Mouse (Mus musculus): ENCODE measurements around the gene Fat3.

Gene Fat3

GRCm38 (mm10) chr9:15954338-15954704, 546.8 kb downstream of the Fat3 start:
- in situ Hi-C loops (cut with MboI, MseI) = loop anchor here in 1 of 2 experiments (10.0 kb wide), 1 partner anchor 1290 kb away; no protein-coding TSS in a partner anchor

DNA sequence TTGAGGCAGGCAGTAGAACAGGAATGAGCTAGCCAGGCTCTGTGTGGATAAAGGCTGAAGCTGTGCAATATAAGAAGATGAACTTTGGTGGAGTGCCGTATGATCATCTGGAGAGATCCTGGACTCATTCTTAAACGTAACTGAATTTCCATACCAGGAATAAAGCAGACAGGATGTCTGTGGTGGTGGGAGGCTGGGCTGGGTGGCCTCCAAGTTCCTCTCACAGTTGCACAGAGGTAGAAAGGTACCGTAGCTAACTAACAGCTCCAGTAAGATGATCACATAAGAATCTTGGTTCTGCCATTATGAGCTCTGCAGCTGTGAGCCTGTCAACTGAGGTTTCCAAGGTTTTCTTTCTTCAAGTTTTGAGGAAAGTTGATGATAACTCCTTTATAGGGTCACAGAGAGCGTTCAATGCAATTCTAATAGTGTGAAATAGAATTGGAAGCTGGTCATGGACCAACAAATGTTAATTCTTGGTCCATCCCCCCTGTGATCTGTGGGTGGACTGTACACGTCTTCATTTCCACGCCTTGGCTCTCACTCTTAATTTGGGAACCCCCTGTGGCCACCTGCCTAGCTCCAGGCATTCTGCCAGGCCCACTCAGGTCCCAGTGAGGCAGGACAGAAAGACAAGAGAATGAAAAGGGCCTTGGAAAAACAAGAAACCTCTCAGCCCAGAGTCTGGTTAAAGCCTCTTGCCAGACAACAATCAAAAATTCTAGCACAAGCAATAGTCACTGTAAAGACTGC, 547.3 kb downstream of the Fat3 start:
- in situ Hi-C loops (cut with MboI, MseI) = loop anchor here in 1 of 2 experiments (10.0 kb wide), 1 partner anchor 1291 kb away; no protein-coding TSS in a partner anchor

DNA sequence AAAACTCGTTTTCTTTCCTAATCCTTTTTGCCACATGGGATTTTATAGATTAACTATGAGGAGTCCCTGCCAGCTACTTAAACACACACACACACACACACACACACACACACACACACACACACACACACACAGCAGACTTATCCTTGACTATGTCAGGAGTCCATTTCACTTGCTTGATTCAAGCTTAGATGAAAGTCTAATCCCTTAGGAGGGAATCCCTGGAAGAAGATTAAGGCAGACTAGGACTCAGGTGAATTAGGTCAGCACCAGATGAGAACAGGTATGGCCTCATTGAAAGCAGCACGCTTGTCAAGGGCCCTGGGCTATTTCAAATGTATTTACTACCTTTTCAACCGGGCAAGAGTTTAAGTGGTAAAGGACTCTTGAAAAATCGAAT, 553.0 kb downstream of the Fat3 start:
- in situ Hi-C loops (cut with MboI, MseI) = no loop called here

- in situ Hi-C loops (cut with MboI, MseI) = no loop called here
Observed at GRCm38 (mm10) chr9:15944182-15944581, 556.9 kb downstream of the Fat3 start.

DNA sequence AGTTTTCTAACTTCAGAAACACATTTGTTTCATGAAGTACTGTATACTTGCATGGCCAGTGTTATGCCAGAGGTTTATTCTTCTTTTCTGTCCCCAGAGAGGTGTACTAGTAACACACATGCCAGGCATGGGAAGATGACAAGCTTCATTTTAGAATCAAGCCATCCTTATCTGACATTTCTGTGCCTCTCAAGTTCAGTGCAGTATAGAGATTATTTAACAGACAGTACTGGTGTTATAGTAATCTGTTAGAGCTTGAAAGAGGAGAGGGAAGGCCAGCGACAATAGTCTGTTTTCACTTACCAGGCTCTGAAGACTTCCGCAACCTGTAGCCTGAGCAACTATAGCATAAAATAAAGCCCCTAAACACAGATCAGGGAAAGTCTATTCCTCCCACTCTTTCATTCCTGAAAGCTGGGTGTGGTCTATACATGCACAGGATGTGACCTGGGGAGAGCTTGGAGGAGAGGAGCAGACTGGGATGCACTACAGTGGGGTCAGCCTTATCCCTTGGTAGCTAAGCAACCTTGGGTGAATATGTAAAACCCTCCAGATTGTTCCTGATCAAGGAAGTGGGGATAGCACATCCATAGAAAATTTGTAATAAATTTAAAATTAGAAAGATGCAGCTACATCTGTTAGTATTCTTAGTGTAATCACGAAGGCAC, 557.5 kb downstream of the Fat3 start:
- in situ Hi-C loops (cut with MboI, MseI) = no loop called here

- in situ Hi-C loops (cut with MboI, MseI) = no loop called here
Observed at GRCm38 (mm10) chr9:15941818-15942217, 559.3 kb downstream of the Fat3 start.

GRCm38 (mm10) chr9:15940933-15941673, 560.0 kb downstream of the Fat3 start:
- in situ Hi-C loops (cut with MboI, MseI) = no loop called here

DNA sequence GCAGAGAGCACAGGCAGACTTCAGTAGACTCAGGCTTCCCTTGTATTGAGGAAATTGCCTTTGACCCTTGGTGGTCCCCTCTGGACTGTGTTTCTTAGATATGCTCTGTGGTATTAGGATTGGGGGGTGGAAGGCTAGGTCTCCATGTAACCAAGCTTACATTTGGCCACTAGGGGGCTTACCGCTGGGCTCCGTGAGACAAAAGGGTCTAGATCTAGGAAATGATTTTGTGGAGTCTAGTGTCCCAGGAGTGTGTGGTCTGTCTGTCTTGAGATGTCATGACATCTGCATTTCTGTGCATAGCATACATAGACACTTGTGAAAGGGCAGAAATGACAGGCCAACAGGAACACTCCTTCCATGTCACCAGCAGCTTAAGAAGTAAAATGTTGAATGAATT, 561.5 kb downstream of the Fat3 start:
- in situ Hi-C loops (cut with MboI, MseI) = no loop called here

GRCm38 (mm10) chr9:15937837-15938514, 563.1 kb downstream of the Fat3 start:
- in situ Hi-C loops (cut with MboI, MseI) = no loop called here

- in situ Hi-C loops (cut with MboI, MseI) = no loop called here
Observed at GRCm38 (mm10) chr9:15930928-15931443, 570.1 kb downstream of the Fat3 start.

DNA sequence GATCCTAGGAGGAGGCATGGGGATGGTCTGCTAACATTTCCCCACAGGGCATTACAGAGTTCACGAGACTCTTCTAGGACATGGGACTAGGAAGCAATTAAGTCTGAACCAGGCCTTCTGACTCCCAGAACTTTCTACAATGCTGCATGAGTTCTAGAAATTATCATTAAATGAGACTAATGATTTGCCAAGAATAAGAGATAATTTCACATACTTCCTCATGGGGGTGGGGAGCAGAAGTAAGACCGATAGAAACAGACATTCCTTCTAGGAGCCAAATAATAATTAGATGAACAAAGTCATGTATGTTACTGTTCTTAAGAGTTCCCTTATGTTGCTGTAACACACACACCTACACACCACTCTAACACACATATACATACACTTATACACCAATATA, 572.8 kb downstream of the Fat3 start:
- in situ Hi-C loops (cut with MboI, MseI) = no loop called here

DNA sequence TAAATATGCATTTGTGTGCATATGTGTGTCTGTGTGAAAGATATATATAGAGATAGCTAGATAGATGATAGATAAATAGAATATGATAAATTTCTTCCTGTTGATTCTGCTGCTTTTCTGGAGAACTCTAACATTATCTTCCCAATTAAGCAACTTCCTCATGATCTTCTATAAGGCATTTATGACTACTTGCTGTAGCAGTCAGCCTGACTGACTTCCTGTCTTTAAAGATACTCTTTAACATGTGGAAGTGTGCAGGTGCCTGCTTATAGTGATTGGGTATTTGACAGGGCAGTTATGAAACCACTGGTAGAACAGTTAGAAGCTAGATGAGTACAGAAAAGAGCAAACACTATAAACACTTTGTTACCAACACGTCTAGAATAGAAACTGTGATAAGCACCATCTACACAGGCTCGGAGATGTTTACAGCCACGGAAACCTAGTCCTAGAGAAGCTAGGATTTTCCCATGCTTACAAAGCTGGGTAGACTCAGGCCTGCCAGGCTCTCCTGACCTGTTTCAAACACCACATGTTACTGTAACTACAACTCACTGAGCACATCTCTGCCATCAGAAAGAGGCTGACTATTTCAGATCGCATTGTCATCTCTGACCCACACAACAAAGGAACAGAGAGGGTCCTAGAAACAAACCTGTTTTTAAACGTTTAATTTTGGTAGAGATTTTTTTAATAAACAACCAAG, 573.6 kb downstream of the Fat3 start:
- in situ Hi-C loops (cut with MboI, MseI) = no loop called here

- in situ Hi-C loops (cut with MboI, MseI) = no loop called here
Observed at GRCm38 (mm10) chr9:15925237-15925636, 575.8 kb downstream of the Fat3 start.

DNA sequence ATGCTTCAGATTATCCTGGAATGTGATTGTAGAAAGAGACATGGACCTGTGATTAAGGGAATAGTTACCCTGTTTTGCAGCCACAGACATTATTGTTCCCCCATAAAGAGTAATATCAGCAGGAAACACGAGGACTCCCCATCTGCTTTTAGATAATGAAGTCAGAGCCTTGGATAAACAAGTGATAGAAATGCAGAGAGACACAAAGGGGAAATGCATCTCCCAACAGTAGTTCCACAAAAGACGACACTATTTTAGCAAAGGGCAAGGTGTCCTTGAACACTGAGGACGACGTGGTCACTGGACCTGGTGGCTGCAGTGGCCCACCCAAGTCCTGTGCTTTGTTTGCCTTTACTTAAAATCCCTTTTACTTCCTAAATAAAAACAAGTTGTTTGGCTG, 580.8 kb downstream of the Fat3 start:
- in situ Hi-C loops (cut with MboI, MseI) = loop anchor here in 1 of 2 experiments (5.0 kb wide), 1 partner anchor 1318 kb away; no protein-coding TSS in a partner anchor

- in situ Hi-C loops (cut with MboI, MseI) = loop anchor here in 1 of 2 experiments (5.0 kb wide), 1 partner anchor 1317 kb away; no protein-coding TSS in a partner anchor
Observed at GRCm38 (mm10) chr9:15919373-15920005, 581.6 kb downstream of the Fat3 start.

DNA sequence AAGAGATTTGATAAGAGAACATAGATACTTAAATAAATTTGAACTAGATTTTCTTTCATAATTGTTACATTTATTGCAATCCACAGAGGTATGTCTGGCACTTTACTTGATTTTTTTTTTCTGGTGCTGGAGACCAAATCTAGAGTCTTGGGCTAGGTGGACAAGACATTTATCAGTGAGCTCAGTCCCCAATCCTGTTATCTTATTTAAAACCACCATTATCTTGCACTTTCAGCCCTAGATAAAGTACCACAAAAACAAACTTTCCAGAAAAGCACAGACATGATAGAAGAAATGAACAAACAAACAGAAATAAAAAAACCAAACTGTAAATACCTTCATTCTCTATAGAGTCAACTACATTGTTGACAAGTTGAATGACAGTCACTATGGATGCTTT, 584.5 kb downstream of the Fat3 start:
- in situ Hi-C loops (cut with MboI, MseI) = no loop called here

- in situ Hi-C loops (cut with MboI, MseI) = no loop called here
Observed at GRCm38 (mm10) chr9:15912735-15913134, 588.4 kb downstream of the Fat3 start.

DNA sequence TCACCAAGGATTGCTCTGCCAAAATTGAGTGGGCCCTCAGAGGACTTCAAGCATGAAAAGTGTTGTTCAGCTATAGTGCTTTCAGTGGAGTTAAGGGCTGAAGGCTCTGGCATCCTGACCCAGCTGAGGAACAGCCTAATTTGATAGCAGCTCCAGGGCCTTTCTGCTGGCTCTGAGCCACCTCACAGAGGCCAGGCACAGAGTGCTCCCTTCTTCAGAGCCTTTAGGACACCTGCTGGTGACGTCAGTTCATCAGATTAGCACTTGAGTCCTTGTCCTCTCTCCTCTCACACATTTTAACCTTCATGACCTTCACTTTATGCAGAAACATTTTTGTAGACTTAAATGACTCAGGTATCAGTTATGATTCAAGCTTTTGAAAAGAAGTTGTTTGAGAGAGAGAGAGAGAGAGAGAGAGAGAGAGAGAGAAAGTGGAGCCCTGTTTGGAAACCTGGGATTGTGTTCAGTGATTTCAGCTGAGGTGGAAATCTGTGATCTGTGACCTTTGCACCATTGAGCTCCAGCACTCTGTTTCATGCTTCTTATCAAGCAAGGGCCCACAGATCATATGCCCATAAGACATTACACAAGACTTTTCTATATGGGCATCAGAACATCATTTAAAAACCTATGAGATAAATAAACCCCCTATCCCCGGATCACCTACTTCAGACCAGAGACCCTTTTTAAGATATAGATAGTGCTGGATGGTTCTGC, 591.5 kb downstream of the Fat3 start:
- in situ Hi-C loops (cut with MboI, MseI) = no loop called here

GRCm38 (mm10) chr9:15903948-15904750, 596.9 kb downstream of the Fat3 start:
- in situ Hi-C loops (cut with MboI, MseI) = no loop called here
